Mouse (Mus musculus) right cerebral cortex, postnatal 14 days (tissue): ENCODE results near the gene Cavin2.

Experiments used
- DNase-seq: peaks from one replicate; pipeline ENCODE4 v3.0.0; 2022

Gene Cavin2

GRCm38 (mm10) chr1:51288755-51289619 is at the start of gene Cavin2:
Gene Cavin2, plus strand, starts transcription at chr1:51289126.
- no peak for DNase-seq

GRCm38 (mm10) chr1:51241311-51241986 is 47.5 kb upstream of the Cavin2 start:
- no peak for DNase-seq

DNA sequence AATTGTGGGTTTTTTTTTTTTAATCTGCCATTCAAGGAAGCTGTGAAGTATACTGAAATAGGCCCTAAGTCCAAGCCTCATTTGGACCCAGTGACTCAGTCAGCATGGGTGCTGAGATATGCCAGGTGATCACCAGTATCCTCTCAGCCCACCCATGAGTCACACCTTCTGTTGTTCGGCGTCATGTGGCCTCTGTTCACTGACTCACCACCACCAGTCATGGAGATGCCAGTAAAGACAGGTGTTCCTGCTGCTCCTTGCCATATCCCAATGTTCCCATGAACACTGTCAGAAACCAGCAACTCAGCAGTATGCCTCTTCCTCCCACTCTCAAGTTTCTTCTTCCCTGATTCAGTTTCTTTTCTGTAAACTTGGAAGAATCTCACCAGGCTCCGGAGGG is 45.6 kb upstream of the Cavin2 start:
- no peak for DNase-seq

DNA sequence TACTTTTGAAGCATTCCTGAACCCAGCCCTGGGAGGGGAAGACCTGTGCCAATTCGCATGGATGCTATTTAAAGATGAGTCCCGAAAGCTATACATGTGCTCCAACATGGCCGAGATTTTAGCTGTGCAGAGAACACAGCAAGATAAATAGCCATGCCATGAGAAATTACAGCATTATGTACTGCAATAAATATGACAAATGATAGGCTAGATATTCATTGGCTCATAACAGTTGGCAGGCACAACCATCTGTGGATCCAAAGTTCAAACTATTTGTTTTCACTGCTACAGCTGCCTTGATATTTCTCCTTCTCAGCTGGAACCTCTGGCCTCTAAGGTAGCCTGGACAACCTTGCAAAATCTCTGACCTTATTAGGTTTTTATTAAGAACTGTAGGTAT is 45.1 kb upstream of the Cavin2 start:
- no peak for DNase-seq

GRCm38 (mm10) chr1:51245381-51245780 is 43.5 kb upstream of the Cavin2 start:
- DNase-seq = no peak

GRCm38 (mm10) chr1:51250302-51250701 is 38.6 kb upstream of the Cavin2 start:
- no peak for DNase-seq

DNA sequence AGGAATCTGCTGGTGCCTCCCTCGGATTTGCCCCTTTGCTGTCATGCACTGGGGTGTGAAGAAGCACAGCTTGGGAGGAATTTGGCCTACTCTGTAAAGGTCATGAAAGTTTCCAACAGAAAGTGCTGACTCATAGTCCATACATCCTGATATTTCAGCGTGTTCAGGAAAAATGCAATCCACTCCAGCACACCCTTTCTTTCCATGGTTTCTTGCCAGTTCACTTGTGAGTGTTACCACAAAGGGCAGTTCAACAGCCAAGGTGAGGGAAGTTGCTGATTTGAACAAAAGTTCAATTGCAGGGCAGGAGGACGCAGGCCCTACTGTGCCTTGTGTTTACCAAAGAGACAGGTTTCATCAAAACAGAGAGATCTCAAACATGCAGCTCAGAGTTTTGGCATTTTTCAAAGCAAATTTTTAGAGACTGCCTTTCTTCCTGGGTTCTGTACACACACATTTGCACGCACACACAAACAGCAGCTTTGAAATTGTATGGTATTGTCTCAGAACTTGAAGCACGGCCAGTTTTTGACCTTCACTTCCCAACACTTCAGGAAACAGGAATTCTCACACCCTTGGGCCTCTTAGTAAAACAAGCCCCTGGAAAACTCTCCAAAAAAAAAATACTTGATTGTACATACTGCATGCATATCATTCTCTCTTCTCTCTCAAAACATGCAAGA is 23.7 kb upstream of the Cavin2 start:
- DNase-seq = no peak

DNA sequence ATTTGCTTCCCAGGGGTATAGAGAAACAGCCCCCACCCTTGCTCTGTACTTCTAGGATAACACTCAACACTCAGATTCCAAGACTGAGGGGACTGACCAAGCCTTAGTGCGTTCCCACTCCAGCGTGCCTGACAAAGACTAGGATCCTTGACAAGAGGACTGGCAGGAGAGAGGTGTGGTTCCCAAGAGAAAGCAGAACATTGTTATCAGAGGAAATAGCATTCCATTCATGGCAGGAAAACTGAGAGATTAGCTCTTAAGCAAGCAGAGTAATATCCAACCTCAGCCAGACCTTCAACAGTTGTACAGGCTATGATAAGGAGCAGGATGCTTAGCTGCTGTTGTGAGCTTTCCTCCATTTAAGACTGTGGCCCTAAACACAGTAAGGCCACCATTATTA is 23.0 kb upstream of the Cavin2 start:
- no peak for DNase-seq

DNA sequence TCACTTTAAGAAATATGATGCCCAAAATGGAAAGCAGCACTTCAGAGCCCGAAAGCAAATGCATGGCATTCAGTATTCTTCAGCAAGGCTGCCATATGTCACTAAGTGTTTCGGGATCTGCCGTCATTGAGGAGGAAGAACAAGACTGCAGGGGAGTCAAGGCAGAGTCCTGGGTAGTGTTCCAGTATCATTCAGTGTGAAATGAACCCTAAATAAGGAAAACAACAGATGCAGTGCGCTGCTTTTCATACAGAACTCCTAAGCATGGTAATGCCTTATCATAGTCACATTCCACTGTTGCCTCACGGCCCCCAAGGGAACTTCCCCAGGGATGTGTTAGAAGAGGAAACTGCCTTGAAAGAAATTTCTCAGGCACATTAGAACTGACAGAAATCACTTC is 21.8 kb upstream of the Cavin2 start:
- DNase-seq = no peak

- no peak for DNase-seq
Observed at GRCm38 (mm10) chr1:51268225-51268624, 20.7 kb upstream of the Cavin2 start.

DNA sequence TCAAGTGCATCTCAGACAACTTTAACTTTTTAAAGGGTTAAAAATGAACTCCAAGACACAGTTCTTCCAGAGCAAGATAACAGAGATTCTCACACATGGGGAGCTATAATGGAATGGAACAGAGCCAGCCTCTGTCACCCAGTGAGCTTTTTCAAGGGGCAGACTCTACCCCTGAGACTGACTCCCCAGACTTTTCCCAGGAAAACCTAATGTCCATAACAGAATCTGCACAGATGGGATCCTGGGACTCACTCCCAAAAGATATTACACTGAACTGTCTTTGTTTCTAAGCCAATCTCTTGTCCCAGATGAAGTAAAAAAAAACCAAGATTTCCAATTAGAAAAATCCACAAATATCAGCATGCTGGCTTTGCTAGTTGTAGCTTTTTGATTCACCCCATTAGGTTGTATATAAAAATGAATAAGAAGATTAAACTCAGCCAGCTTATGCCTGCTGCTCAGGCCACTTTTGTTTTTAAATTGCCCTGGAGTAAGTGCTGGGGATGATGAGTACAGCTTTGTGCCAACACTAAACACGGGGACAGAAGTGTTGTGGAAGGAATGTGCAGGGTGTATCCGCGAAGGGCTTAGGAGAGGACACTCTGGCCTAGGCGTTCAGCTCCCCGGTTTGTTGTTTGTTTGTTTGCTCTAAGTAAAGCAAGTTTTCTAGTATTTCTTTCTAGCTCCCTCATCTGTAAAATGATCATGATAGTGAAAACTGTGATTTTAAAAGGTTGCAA is 18.6 kb upstream of the Cavin2 start:
- no peak for DNase-seq

DNA sequence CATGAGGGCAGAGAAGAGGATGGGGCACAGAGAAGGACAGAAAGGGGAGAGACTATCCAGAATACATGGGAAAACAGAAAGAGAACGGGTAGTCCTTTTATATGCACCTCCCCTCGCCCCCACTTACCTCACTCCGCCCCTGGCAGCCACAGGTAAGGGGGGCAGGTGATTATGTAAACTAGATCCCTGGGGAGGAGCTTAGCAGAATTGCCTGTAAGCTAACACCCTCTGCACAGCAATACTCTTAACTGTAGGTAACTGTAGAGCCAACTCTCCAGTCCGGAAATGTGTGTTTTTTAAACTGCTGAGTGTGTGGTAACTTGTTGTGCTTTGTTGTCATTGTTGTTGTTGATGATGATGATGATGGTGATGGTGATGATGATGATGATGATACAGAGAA is 17.1 kb upstream of the Cavin2 start:
- DNase-seq = no peak

GRCm38 (mm10) chr1:51272583-51273201 is 16.2 kb upstream of the Cavin2 start:
- no peak for DNase-seq

GRCm38 (mm10) chr1:51277879-51278567 is 10.9 kb upstream of the Cavin2 start:
- DNase-seq = no peak

GRCm38 (mm10) chr1:51288201-51288600 is 725 bp upstream of the Cavin2 start:
- no peak for DNase-seq

DNA sequence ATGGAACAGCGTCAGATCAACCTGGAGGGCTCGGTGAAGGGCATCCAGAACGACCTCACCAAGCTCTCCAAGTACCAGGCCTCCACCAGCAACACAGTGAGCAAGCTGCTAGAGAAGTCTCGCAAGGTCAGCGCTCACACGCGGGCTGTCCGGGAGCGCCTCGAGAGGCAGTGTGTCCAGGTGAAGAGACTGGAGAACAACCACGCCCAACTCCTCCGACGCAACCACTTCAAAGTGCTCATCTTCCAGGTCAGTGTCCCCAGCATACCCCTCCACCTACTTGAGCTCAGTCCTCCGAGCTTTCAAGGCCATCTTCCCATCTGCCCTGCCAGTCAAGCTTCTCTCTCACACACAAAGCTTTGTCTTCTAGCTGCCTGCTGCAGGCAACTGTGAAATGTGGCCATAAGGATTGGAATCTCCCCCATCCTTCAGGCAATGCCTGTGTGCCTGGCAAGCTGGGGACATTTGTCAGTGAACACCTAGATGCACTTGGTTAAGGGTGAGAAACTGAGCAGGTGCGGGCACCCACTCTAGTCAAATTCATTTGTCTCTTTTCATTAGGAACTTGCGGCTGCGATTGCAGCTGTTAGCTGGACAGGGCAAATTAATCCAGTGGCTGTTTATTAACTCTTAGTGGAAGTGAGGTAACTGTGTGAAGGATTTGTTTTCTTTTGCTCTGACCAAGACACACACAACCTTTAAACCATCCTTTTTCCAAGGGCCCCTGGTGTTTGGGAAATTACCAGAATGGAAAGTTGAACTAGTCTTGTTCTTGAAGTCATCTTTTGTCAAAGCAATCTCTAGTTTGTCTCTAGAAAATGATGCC is 907 bp downstream of the Cavin2 start:
- DNase-seq = no peak

- no peak for DNase-seq
Observed at GRCm38 (mm10) chr1:51290634-51291033, 1.7 kb downstream of the Cavin2 start.

DNA sequence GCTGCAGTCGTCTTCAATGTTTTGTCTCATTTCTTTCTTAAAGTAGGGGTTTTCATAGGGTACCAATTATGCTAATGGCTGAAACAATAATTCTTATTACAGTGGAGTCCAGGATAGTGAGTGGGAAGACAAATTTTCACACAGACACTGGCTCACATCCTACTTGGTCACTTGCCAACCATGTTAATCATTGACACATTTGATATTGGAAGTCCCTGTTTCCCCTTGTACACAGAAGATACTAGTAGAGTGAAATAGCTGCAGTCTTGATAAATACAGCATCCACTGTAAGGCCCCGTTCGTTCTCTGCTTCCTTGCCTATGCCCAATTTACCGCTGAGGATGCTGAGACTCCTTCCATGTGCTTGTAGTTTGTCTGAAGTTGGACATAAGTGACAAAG is 3.4 kb downstream of the Cavin2 start:
- no peak for DNase-seq

- DNase-seq = no peak
Observed at GRCm38 (mm10) chr1:51300295-51300930, 11.5 kb downstream of the Cavin2 start.

- DNase-seq = no peak
Observed at GRCm38 (mm10) chr1:51307056-51307455, 18.1 kb downstream of the Cavin2 start.

DNA sequence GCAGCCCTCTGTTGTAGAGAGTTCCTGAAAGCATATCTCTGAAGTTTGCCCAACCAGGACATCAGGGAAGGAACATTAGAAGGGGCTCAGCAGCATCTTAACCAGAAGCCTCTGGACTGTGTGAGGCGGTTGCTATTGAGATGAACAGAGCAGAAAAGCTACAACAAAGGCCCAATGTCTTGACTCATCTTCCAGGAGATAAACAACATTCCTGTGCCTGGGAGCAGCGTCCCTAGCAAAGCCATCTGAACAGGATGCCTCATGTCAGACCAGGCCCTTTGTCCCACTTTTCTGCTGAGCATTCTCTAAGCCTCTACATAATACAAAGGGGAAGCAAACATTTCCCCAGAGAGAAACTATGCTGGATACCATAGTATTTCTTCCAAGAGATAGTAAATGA is 26.6 kb downstream of the Cavin2 start:
- no peak for DNase-seq
